Mouse (Mus musculus): ENCODE data around the gene Syngr2. TPM values are rescaled to one million over a fixed set of nuclear protein-coding genes. Genes with fewer than 3 reads are reported as not detected.
"Not testable (repeated sequence)": the region's sequence is repeated elsewhere in the genome, so short reads cannot be mapped to it uniquely, and the experiment has no call there.

Gene Syngr2
- polyA plus RNA-seq, 3 experiments from 2014 or later = 86.3 to 118 (median 89.8) TPM

DNA sequence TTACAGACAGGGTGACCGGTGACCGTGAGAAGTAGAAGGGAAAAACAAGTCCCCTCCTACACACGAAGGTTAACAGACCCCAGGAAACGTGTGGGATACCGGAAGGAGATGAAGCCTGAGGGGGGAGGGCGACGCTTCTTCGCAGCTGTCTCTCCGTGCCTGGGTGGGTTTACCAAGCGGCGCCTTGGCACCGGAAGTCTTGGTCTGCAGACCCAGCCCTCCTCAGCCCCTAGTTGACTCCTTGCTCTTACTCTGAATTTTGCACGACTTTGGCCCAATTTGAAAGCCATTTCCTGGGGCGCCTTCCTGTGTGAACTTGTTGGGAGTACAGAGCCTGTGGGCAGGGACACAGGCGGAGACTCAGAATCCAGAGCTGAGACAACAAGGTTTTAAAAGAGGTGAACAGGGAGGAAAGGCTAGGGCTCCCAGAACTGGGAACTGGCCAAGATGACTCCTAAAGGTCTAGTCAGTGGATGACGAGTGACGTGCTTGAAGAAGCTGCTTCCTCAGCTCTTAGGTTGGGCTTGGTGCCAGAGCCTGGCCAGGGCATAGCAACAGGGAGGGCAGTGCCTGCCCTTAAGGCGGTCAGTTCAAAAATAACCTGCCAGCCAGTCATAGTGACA, 28.2 kb upstream of the Syngr2 start:
- ATAC-seq = peak; percentile 22

DNA sequence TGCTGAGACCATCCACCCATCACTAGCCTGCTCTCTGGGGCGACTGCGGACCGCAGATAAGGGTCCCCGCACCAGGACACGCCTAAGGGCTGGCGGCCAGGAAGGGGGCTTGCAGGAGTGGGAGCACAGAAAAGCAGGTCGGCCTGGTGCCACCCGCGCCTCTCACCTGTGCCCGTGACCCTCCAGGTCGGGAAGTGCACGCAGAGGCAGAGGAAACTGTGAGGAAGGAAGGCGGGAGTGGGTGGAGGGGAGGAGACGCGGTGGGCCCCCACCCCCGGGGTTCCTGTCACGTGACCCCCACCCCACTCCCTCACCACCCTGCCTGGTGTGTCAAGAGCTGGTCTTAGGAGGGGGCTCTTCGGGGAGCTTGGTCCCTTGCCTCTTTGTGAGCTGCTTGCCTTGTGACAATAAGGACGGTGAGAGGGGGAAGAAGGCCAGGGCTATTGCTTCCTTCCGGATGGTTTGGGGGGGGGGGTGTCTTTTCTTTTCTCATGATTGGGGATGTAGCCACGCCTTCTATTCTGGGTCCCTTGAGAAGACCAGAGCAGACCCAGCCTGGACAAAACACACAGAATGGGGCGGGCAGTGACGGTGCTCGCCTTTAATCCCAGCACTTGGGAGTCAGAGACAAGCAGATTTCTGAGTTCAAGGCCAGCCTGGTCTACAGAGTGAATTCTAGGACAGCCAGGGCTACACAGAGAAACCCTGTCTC, 27.3 kb upstream of the Syngr2 start, which contains the start of the genes Tmc8 and Tmc6:
TSS of gene Tmc8 (plus strand) at position 84 of the 712 bp plus-strand sequence.
TSS of gene Tmc6 (minus strand) at position 206 of the 712 bp plus-strand sequence.
- peak; percentile 17 for ATAC-seq

DNA sequence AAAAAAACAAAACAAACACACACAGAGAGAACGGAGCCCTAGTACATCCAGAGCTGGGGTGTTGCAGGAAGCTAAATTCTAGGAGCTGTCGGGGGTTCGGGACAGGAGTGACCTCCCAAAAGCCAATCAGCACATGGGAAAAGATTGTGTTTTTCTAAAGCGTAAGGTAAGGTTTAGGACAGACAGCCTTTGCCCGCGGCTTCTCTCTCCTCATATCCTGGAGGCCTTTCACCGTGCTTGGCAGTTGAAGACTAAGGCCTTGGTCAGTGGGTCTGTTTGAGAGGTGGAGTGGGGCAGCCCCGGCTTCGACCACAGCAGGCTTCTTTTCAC, 26.8 kb upstream of the Syngr2 start:
- no peak for ATAC-seq

DNA sequence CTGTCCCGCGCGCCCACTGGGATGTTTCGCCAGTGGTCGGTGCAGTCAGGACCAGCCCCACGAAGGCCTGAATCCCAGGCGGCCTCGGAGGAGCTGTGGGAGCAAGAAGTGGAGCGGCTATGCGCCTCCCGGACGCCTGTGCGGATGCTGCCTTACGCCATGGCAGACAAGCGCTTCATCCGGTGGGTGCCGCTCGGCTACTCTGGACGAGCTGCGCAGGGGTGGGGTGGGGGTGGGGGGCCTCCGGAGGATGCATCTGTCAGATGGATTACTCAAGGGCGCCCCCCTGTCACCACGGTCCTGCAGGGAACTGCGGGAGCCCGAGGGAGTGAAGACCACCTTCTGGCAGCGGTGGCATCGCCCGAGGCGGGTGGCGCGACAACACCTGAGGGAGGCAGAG, 26.4 kb upstream of the Syngr2 start:
- no peak for ATAC-seq

DNA sequence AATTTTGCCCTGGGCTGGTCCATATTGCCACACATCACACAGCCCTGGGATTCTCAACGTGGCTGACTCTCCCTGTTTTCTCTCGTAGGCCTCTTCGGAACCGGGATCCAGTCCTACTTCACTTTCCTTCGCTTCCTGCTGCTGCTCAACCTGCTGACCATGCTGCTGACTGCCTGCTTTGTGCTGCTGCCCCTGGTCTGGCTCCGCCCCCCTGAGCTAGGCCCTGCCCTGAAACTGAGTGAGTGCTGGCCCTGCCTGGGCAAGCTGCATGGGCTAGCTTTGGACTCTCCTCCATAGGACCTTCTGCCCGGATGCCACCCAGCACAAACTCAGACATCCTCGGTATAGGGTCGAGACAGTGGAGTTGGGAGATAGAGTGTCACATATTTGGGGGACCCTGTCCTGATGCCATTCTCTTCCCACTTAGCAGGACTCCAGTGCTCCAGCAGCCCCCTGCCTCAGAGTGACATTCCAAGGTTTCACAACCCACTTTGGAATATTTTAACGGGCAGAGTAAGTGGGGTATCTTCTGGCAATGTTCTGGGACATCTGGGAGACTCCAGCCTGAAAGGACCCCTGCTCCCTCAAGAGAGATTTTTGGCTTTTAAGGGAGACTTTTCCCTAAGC, 25.7 kb upstream of the Syngr2 start:
- no peak for ATAC-seq

DNA sequence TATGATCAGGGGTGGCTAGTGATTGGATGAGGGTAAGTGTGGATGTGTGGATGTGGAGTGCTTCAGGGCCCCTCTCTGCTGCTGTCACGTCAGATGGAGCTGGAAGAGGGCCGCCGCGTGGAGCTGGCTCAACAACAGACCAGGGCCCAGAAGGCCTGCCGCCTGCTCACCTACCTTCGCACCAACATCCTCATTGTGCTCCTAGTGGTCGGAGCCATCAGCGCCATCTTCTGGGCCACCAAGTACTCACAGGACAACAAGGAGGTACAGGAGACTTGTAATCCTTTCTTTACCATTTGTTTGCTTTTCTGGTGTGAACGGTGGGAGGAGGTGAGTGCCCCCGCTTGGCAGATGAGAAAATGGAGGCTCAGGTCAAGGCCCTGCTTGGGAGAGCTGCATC, 23.2 kb upstream of the Syngr2 start:
- peak; percentile 41 for ATAC-seq

DNA sequence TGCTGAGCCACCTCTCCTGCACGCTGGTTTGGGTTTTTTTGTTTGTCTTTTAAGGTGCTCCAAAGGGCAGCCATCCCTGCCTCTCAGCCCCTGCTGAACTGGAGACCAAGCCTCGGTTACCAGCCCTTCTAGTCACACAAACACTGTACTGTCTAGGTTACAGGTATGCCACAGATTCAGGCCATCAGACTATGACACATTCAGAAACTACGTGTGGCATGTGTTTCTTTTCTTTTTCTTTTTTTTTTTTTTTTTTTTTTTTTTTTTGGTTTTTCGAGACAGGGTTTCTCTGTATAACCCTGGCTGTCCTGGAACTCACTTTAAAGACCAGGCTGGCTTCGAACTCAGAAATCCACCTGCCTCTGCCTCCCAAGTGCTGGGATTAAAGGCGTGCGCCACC, 21.0 kb upstream of the Syngr2 start:
- not testable (repeated sequence) for ATAC-seq

DNA sequence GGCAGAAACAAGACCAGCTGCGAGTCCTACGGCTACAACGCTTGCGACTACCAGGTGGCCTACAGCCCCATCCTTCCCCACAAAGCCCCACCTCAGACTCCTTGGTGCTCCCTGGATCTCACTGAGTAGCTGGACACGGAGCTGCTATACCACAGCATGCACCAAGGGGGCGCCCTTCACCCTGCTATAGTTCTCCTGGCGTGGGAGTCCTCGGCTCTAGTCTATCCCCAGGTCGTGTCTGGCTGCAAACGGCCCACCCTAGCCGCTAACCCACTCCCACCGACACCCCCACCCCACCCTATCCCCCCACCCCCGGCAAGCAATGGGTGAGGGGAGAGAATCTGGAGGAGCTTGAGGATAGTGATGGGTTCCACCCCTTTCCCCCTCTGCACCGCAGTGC, 19.2 kb upstream of the Syngr2 start:
- ATAC-seq = no peak

DNA sequence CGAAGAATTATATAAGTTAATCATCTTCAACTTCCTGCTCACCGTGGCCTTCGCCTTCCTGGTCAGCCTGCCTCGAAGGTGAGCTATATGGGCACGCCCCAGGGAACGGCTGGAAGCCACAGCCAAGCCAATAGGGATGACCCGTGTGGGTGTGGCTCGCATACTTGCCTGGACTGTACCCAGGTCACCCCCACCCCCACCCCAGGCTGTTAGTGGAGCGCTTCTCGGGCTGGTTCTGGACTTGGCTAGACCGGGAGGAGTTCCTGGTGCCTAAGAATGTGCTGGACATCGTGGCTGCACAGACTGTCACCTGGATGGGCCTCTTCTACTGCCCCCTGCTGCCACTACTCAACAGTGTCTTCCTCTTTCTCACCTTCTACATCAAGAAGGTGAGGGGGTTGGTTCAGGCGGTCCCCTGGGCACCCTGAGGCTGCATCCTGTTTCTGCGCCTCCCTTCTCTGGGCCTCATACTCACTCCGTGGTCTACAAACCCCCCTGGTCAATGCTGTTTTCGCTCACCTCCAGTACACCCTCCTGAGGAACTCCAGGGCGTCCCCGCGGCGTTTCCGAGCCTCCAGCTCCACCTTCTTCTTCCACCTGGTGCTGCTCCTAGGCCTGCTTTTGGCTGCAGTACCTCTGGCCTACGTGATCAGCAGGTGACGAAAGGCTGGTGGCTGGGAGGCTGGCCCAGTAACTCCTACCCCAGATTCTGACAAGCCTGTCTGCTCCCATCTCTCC, 18.6 kb upstream of the Syngr2 start:
- no peak for ATAC-seq

DNA sequence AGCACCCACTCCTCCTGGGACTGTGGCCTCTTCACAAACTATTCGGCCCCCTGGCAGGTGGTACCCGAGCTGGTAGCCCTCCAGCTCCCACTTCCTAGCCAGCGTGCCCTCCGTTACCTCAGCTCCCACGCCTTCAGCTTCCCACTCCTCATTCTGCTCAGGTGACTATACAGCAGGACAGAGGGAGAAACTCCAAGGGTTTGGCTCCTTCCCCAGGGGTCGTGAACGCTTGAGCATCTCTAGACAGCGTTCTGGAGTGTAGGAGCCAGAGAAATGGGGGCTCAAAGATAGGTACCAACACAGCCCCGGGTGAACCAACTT, 18.1 kb upstream of the Syngr2 start:
- no peak for ATAC-seq

DNA sequence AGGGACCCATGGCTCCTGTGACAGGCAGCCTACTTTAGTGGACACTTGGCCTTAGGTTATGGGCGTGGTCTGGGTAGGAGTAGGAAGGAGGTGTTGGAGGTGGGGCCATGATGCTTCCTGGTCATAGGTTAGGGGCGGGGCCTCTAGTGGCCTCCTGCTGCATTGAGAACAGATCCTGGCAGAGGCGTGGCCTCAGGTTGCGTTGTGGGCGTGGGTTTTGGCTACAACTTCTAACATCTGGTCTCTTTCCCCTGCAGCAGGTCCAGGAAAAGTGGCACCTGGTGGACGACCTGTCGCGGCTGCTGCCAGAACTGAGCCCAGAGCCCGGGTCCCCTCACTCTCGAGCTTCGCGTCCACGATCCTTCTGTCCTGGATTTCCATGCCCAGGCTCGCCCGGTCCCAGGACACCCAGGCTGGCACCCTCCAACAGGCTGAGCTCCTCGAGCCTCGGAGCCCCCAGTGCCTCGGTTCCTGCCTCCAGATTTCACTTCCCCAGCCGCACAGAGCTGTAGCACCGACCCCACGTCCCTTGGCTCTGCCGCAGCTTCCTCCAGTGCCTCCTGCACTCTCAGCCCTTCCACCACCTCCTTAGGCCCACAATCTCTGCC, 17.1 kb upstream of the Syngr2 start:
- ATAC-seq = no peak

DNA sequence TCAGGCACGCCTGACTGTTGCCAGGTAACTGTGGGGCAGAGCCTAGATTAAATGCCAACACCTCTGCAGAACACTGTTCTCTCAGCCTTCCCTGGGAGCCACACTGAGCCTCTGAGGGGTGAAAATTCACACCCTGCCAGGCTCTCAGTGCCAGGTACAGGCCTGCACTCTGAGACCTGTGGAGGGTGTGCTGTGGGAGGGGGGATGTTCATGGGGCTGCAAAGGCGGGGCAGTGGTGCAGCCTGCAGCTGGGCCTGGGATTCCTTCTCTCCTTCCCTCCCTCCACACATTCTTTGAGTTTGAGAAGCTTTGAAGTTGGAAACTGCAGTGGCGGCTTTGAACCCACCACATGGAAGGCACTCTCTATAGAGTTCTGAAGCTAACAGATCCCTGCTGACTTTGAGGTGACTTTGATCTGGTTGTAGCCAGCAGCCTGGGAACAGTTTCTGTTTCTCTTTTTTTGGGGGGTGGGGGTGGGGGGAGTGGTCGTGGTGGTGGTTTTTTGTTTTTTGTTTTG, 15.4 kb upstream of the Syngr2 start:
- ATAC-seq = no peak

DNA sequence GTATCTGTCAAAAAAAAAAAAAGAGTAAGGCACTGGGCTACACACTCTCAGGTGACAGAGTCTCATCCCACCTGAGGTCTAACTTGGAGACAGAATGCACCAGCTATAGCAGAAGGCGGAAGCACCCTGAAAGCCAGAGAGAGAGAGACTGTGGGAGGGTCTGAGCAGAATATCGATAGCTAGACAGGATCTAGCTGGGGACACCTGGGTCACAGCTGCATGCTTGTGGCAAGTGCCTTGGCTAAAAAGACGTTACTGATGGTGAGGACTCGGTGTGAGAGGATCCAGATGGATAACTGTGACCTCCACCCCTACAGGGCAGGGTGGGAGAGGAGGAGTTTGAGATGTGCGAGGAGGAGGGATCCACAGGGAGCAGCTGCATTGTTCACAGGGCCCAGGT, 12.5 kb upstream of the Syngr2 start:
- no peak for ATAC-seq

DNA sequence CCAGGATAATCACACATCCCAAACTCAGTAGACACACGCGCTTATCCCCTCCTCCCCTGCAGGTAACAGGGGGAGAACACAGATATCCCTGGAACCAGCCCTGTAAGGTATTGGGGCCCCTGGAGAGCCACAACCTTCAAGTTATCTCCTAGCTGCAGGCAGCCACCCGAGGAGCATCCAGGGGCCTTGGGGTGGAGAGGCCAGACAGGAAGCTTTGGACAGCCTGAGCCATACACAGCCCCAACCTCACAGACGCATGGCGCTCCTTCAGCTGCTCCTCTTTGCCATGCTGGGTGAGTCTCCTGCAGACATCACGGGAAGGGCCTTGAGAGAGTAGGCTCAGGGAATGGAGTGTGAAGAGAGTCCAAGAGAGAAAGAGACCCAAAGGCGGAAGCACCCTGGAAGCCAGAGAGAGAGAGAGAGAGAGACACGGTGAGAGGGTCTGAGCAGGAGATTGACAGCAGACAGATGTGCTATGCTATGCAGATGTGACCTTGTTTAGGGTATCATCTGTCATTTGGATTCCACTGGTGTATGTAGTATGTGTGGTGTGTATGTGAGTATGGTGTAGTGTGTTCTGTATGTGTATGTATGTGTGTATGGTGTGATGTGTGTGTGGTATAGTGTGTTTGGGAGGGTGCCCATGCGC, 11.8 kb upstream of the Syngr2 start, which contains the start of gene 6030468B19Rik:
TSS of gene 6030468B19Rik (plus strand) at position 150 of the 649 bp plus-strand sequence.
- no peak for ATAC-seq

DNA sequence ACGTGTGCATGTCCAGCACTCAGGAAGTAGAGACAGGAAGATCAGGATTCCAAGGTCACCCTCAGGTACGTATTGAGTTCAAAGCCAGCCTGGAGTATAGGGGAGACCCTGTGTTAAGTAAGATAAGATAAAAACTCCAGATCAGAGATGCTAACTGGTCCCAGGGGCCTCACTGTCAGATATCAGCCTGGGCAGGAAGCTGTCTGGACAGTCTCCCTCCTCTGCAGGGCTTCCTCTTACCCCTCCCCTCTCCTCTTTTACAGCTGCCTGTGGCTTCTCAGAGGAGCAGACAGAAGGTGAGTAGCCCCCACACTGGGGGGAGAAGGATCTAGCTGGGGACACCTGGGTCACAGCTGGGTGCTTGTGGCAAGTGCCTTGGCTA, 11.3 kb upstream of the Syngr2 start:
- ATAC-seq = peak; percentile 68

DNA sequence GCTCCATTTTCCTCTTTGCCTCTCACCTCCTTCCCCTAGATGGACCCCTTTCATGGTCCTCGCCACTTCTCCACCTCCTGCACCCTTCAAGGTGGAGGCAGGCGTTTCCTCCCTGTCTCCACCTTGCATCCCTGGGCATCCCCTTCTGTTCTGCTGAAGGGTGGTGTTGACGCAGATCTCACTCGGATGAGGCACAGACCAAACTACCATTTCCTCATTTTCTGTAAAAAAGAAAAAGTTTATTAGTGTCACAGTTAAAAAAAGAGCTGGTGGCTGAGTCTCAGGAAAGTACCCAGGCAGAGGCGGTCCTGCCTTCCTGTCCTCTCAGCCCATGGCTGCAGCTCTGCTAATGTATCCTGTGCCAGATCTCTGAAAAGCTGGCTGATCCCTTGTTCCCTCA, 10.3 kb upstream of the Syngr2 start:
- peak; percentile 75 for ATAC-seq

DNA sequence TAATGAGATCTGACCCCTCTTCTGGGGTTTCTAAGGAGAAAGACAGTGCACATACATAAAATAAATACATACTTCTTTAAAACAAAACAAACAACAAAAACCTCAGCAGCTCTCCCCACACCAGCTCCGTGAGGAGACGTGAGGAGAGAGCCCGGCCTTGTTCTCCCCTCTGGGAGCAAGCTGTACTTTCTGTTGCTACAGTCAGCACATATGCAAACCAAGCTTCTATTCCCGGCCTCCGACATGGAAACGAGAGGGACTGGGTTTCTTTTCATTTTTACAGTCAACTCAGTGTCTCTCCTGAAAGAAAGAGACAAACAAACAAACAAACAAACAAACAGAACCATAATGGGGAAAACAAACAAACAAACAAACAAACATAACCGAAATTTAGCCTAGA, 9.4 kb upstream of the Syngr2 start:
- no peak for ATAC-seq

DNA sequence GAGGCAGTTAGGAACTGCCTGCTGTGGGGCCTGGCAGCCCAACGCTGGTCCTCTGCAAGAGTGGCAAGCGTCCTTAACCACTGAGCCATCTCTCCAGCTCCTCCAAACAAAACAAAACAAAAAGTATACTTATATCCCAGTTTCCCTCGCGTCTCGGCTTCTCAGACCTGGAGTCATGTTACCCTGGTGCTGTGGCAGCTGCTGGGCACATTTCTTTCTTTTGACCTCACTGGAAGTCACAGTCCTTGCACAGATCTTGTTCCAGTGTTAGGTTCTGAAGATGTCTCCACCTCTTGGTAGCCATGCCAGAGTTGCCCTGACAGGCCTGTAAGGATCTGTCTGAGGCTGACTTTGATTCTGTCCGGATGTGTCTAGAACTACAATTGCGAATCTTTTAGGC, 7.8 kb upstream of the Syngr2 start:
- no peak for ATAC-seq

DNA sequence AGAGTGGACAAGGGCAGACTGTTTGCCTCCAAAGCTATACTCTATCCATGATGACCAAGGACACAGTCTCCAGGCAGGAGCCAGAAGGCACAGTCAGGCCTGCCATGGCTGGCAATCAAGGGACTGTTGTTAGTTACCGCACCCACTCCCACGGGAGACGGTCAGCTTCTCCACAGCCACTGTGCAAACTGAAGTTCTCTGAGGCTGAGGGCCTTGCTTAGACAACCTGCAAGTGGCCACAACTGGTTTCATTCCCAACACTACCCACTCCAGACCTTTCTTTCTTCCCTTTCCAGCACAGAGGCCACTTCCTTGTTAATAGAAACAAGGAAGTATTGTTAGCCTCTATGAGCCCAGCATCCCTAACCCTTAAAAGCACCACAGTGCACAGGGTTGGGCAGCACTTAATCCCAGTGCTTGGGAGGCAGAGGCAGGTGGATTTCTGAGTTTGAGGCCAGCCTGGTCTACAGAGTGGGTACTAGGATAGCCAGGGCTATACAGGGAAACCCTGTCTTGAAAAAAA, 6.2 kb upstream of the Syngr2 start:
- no peak for ATAC-seq

DNA sequence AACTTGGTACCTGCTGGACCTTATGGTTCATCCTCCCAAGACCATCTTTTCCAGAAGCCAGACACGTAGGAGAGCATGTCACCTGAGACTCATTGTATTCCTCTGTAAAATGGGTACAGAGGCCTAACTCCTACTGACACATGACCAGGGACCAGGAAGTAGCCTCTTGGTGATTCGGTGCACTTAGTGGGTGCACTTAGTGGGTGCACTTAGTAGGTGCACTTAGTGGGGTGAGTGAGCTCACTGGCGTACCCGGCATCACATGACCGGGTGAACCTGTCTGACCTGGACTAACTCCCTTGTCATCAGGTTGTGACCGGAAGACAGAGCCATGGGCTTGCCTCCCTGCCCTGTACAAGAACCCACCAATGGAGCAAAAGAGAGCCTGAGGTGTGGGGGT, 2.7 kb upstream of the Syngr2 start:
- no peak for ATAC-seq

DNA sequence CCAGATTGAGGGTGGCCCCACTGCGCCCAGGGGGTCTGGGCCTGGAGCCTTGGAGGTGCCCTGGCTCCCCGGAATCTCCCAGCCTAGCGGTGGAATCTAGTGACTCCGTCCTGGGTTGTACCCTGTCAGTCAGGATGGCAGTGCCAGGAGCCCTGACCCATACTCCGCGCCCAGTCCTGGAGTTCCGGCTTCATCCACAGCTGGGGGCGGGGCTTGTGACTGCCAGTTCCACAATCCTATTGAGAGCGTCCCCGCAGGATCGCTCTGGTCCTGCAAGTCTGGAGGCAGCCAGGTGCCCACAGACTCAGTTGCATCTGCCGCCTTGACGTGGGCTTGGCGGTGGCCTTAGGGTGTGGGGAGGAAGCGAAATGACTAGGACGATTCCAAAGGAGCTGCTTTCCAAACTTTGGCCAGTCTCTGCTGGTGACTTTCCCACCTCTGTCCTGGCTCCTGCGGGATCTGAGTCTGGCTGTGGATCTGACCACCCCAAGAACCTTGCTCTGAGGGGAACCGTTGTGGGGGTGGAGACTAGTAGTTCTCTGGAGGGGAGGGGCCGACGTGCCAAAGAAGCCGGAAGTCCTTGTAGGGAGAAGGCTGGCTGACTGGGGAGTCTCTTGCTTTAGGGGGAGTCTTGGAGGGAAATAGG, 1.1 kb downstream of the Syngr2 start:
- ATAC-seq = peak; percentile 78

DNA sequence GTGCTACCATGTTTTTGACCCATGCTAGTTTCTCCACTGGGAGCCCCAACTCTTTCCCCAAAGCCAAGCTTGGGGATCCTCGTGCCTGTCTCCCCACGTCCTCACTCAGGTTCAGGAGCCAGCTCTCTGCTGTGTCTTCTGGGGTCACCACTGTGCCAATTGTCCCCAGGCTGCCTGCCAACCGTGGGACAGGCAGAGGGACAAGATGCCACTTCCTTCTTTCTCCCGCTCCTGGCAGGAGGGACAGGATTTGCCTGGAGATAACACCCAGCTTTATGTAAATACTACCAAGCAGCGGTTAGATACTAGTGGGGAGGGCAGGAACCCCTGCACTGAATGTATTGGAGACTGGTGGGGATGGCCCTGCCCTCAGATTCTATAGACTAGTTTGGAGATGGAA, 4.4 kb downstream of the Syngr2 start:
- no peak for ATAC-seq

Measured in inflammation-experienced regulatory T-cells, adult 6 months (primary cell).